Mouse (Mus musculus): ENCODE data around the gene Setdb1.

DNA sequence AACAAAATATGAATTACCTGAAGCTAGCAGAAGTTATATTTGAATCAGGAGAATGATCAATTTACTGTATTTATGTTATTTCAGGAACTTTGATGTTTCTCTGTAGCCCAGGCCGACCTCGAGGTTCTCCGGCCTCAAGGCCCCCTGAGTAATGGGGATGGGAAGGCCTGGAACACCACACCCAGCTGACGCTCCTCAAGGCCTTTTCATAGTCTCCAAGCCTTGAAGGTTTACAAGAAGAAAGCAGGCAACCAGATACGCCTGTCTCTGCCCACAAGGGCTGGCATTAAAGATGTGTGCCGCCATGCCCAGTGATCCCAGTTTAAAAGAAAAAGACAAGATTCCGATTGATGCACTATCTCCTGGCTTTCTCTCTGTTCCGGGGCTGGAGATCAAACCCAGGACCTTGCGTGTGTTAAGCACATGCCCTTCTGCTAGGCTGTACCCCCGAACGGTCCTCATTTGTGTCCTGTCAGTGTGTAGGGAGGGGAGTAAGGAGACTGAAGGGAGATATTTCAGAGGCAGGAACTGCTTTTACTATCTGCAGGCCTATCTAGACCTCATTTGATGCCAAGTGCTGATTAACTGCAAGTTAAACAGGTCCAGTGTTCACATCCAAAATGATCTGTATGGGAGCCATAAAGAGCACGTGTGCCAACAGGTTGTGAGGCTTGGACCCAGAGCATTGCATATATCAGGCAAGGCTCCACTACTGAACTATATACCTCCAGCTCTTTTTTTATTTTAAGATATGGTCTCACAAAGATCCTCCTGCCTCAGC lies 72.3 kb downstream of the Setdb1 start:
- TF ChIP-seq EP300 (IDR thresholded peaks at IDR 0.05; ENCODE audit: low read depth in 1 of 2, low read length in 2 of 2) (no peak), MAX (IDR thresholded peaks at IDR 0.05; ENCODE audit: low read length) (no peak), GABPA (IDR thresholded peaks at IDR 0.05; ENCODE audit: low read depth, low read length) (no peak)
